Mouse (Mus musculus) thymus, adult 2 months (tissue): Measurements from ENCODE around the gene Smok3a.

ENCODE experiments used
- CTCF ChIP-seq: fragments of 200-500 bp; IDR thresholded peaks from 2 replicates; pipeline ENCODE4 v1.5.1; 2012; ENCODE audit warnings: mild to moderate bottlenecking, control low read depth, low read length, moderate library complexity, borderline replicate concordance; ENCODE audit not compliant: control insufficient read depth, poor library complexity, insufficient read depth; ENCODE audit errors: extremely low read depth
- POLR2A ChIP-seq: fragments of 200-500 bp; IDR thresholded peaks from 2 replicates; pipeline ENCODE4 v1.6.1; 2012; ENCODE audit warnings: mild to moderate bottlenecking, low read length, control low read depth, moderate library complexity; ENCODE audit not compliant: control insufficient read depth, poor library complexity, insufficient read depth; ENCODE audit errors: extremely low read depth

DNA sequence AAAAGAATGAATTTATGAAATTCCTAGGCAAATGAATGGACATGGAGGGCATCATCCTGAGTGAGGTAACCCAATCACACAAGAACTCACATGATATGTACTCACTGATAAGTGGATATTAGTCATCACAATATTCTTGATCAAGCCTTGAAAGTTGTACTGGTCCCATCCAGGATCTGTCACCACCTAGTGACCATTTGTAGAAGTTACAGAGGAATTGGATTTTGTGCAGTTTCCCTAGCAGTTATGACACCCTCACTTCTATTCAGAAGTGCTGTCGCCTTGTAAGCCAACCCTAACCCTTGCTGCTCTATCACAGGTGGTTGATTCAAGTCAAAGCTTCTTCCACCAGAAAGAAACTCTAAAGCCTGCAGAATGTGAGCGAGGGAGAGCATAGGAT, 47.9 kb upstream of the Smok3a start:
- TF ChIP-seq CTCF (no peak), POLR2A (no peak)
